Mouse (Mus musculus) spleen, adult 2 months (tissue): ENCODE results near the gene Pdgfa.

ENCODE experiments used
- CTCF ChIP-seq: fragments of 200-500 bp; IDR thresholded peaks from 2 replicates; pipeline ENCODE4 v1.5.1; 2011; ENCODE audit warnings: mild to moderate bottlenecking, inconsistent platforms; ENCODE audit not compliant: insufficient read depth, insufficient read length, insufficient replicate concordance; ENCODE audit errors: extremely low read depth
- POLR2A ChIP-seq: fragments of 200-500 bp; IDR thresholded peaks from 2 replicates; pipeline ENCODE4 v1.6.1; 2011; ENCODE audit warnings: low read depth, low read length, inconsistent platforms

- TF ChIP-seq POLR2A (no peak), CTCF (no peak)
Observed at GRCm38 (mm10) chr5:138989567-138989966, 7.6 kb downstream of the Pdgfa start.
